Mouse (Mus musculus) left cerebral cortex, postnatal 25 days (tissue): ENCODE results near the gene Trim38. TPM values are rescaled to one million over a fixed set of nuclear protein-coding genes. Genes with fewer than 3 reads are reported as not detected.

Source experiments
- DNase-seq, 2 experiments: peaks; one replicate each; pipeline ENCODE4 v3.0.0; 2022; ENCODE audit warnings: low spot score in 2 of 2, mixed read lengths in 1 of 2
- intact Hi-C: fragments of 180-260 bp; cut with DNase I; formaldehyde crosslinking; loops from one replicate; pipeline ENCODE4 v1.15.1; 2025
- microRNA-seq, 2 experiments: library from miRNA; unstranded; fragments of <30 nt; microRNA quantifications; one replicate each; pipeline ENCODE4 v1.2.0; 2022
- total RNA-seq, 2 experiments: library from RNA; stranded (reverse); gene quantifications; 2 replicates each; pipeline ENCODE4 v1.2.3; 2021

Trim38 gene
- total RNA-seq, 2 experiments from 2014 or later: not detected

- intact Hi-C loops: no loop called here
- no peak for DNase-seq
These were observed 29.7 kb downstream of the Trim38 start for GRCm38 (mm10) chr13:23799405-23799804.

DNA sequence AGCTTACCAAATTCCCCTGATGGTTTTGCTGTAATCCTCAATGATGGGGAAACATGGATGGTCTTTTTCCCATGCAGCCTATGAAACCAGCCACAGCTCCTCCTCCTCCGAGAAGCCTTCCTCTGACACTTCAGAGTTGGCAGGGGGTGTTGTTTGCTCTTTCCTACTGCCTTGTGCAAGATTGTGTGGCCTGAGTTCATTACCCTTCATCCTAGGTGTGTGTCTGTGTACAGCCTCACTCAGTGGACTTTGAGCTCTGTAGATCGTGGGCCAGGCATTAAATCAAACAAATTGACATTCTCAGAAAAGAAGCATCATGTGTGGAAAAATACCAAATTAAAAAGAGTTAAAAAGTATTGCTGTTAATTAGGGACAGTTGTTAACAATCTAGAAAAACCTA is 34.8 kb downstream of the Trim38 start:
- DNase-seq: no peak
- intact Hi-C loops: no loop called here

- intact Hi-C loops: no loop called here
- no peak for DNase-seq
These were observed 36.8 kb downstream of the Trim38 start, which contains the start of gene Slc17a2 for GRCm38 (mm10) chr13:23806422-23807052. Gene Slc17a2, plus strand, starts transcription at chr13:23806993.

DNA sequence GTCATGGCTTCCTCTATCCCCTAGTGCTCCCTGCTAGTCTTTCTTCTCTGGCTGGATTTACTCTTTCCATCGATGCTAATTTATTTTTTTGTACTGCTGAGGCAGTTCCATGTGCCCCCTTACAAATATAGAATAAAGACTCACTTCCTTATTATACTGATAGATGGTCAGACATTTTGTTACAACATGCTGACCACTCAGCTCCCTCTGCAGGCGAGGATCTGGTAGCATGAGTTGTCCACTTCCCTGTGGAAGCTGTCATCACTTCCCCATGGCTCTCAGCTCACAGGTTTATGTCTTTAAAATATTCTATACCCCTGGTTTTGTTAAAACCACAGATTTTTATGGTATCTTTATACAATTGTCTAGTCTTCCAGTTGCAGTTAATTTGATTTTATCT is 46.4 kb downstream of the Trim38 start:
- DNase-seq: no peak
- intact Hi-C loops: no loop called here

GRCm38 (mm10) chr13:23820179-23820940 is 50.6 kb downstream of the Trim38 start:
- no peak for DNase-seq
- intact Hi-C loops: loop anchor here (10.0 kb wide), 1 partner anchor 274 kb away; no protein-coding TSS in a partner anchor

- DNase-seq: no peak
- intact Hi-C loops: loop anchor here (10.0 kb wide), 1 partner anchor 273 kb away; no protein-coding TSS in a partner anchor
These were observed 52.5 kb downstream of the Trim38 start for GRCm38 (mm10) chr13:23822213-23822612.

DNA sequence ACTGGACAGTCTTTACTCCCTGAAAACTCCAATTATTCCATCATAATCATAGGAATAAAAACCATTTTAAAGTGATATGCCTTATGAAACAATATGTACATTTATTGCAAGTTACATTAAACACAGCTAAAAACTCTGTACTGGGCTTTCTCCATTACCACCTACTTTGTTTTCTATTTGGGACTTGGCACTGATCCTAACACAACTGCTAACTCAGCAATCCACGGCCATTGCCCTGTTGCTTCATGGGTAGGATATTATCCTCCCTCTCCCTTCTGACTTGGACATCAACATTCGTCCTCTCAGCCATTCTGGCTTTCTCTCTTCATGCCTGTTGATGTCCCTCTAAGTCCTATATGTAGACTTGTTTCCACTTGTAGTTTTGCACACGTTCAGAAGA is 56.9 kb downstream of the Trim38 start:
- intact Hi-C loops: loop anchor here (10.0 kb wide), 1 partner anchor 268 kb away; no protein-coding TSS in a partner anchor
- DNase-seq: no peak

DNA sequence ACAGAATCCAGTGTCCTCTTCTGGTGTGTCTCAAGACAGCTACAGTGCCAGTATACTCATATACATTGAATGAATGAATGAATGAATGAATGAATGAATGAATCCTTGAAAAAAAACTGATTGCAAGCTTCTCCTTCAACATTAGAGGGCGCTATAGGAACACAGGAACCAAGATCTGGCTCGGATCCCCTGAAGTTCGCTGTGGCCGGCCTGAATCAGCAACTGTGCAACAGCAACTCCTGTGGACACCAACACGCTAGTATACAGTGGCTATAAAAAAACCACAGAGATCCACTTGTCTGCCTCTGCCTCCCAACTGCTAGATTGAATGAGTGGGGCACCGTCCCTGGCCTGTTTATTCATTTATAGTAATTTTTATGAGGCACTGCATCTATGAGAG is 63.3 kb downstream of the Trim38 start:
- peak; percentile 39 to 58 for DNase-seq
- intact Hi-C loops: loop anchor here (2.0 to 5.0 kb wide), 5 partner anchors 52 to 484 kb away; no protein-coding TSS in a partner anchor

DNA sequence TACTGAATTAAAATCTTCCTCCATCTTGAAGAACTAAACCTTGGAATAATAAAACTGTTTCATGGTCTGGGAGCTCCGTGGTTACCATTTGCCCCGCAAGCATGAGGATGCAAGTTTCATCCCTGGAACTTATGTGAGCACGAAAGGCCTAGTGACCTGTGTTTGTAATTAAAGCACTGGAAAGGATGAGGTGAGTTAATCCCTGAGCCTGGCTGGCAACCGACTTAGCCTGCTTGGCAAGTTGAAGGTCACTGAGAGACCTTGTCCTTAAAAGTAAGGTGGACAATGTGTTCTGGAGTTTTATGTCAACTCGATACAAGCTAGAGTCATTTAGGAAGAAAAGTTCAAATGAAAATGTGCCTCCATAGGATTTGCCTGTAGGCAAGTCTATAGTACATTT is 65.1 kb downstream of the Trim38 start:
- intact Hi-C loops: loop anchor here (5.0 kb wide), 3 partner anchors 182 to 482 kb away; no protein-coding TSS in a partner anchor
- no peak for DNase-seq

- no peak for DNase-seq
- intact Hi-C loops: no loop called here
These were observed 66.9 kb downstream of the Trim38 start for GRCm38 (mm10) chr13:23836630-23837029.

DNA sequence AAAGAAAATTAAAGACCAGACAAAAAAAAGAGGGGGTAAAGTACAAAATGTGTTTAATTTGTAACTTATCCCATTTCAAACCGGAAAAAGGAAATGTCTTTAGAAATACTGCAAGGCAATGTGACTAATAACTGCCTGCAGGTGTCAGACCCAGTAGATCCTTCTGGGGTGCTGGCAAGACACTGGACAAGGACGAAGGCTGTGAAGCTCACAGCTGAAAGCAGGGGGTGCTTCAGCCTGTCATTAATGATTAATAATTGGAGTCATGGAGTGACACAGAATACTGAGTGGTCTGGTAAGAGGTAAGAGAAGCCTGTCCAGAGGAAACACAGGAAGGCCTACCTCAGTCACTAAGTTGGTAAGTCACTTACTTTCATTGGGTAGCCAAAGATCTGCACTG is 69.6 kb downstream of the Trim38 start, which contains the start of gene Slc17a3:
TSS of gene Slc17a3 (plus strand) at position 127 of the 400 bp plus-strand sequence.
- no peak for DNase-seq
- intact Hi-C loops: no loop called here

Small RNA genes within 50 kb of the gene (microRNA-seq; reads per million reads assigned to microRNA genes)
- gene Gm44314: 0 reads per million in 2 experiments
- 0 reads per million in 2 experiments for gene Gm44484

Other genes with a start within 250 kb of the Trim38 start
- 100 to 1,000 TPM; 300 to 349 TPM for gene Hist1h4h, start 238.9 kb upstream of the Trim38 start, total RNA-seq
- 1 to 10 TPM; 1.6 to 3.9 TPM for gene Hist1h2af, start 236.0 kb upstream of the Trim38 start, total RNA-seq
- gene Hist1h3g, start 234.5 kb upstream of the Trim38 start, total RNA-seq: 1 to 10 TPM; 3.1 to 4.6 TPM
- gene Hist1h2bh, start 226.5 kb upstream of the Trim38 start, total RNA-seq: under 1 TPM; 0.57 to 0.87 TPM
- 10 to 100 TPM; 16.0 to 17.8 TPM for gene Hist1h3f, start 225.9 kb upstream of the Trim38 start, total RNA-seq
- gene Hist1h4f, start 218.3 kb upstream of the Trim38 start, total RNA-seq: 100 to 1,000 TPM; 160 to 188 TPM
- 1 to 10 TPM; 3.6 to 5.7 TPM for gene Hist1h1d, start 216.7 kb upstream of the Trim38 start, total RNA-seq
- gene Hist1h3e, start 207.5 kb upstream of the Trim38 start, total RNA-seq: 10 to 100 TPM; 41.7 to 46.6 TPM
- gene Hist1h2ae, start 198.7 kb upstream of the Trim38 start, total RNA-seq: 1 to 10 TPM; 5.0 to 6.6 TPM
- gene Hist1h2bg, start 198.5 kb upstream of the Trim38 start, total RNA-seq: 10 to 100 TPM; 82.4 to 88.3 TPM
- gene Hist1h2bf, start 195.7 kb upstream of the Trim38 start, total RNA-seq: 10 to 100 TPM; 25.7 to 29.4 TPM
- gene Hist1h2ad, start 195.5 kb upstream of the Trim38 start, total RNA-seq: 1 to 10 TPM; 9.0 to 9.1 TPM
- gene Hist1h3d, start 194.2 kb upstream of the Trim38 start, total RNA-seq: 10 to 100 TPM in 1 of 2 experiments, 1 to 10 TPM in 1; 7.2 to 10.5 TPM
- 100 to 1,000 TPM; 121 to 160 TPM for gene Hist1h4d, start 188.3 kb upstream of the Trim38 start, total RNA-seq
- gene Hist1h2be, start 148.8 kb upstream of the Trim38 start, total RNA-seq: 1 to 10 TPM; 7.4 to 7.7 TPM
- 10 to 100 TPM; 53.2 to 67.9 TPM for gene Hist1h1e, start 147.4 kb upstream of the Trim38 start, total RNA-seq
- 1 to 10 TPM; 2.1 to 2.4 TPM for gene Hist1h2ac, start 86.0 kb upstream of the Trim38 start, total RNA-seq
- gene Hist1h2bc, start 85.7 kb upstream of the Trim38 start, total RNA-seq: 10 to 100 TPM; 32.7 to 35.0 TPM
- gene Hist1h1t, start 74.1 kb upstream of the Trim38 start, total RNA-seq: not detected
- 100 to 1,000 TPM in 1 of 2 experiments, 10 to 100 TPM in 1; 94.8 to 129 TPM for gene Hist1h4c, start 71.5 kb upstream of the Trim38 start, total RNA-seq
- gene Hfe, start 59.1 kb upstream of the Trim38 start, total RNA-seq: 1 to 10 TPM; 3.1 to 3.7 TPM
- gene Hist1h1c, start 31.1 kb upstream of the Trim38 start, total RNA-seq: 10 to 100 TPM; 51.7 to 71.1 TPM
- gene Hist1h3c, start 24.3 kb upstream of the Trim38 start, total RNA-seq: 1 to 10 TPM; 1.9 to 2.6 TPM
- 10 to 100 TPM; 17.5 to 23.2 TPM for gene Hist1h2bb, start 23.2 kb upstream of the Trim38 start, total RNA-seq
- gene Hist1h2ab, start 18.8 kb upstream of the Trim38 start, total RNA-seq: 10 to 100 TPM; 27.5 to 31.4 TPM
- gene Hist1h3b, start 17.6 kb upstream of the Trim38 start, total RNA-seq: 10 to 100 TPM in 1 of 2 experiments, 1 to 10 TPM in 1; 9.3 to 14.5 TPM
- 10 to 100 TPM; 87.5 to 89.8 TPM for gene Hist1h4b, start 12.9 kb upstream of the Trim38 start, total RNA-seq
- 10 to 100 TPM; 47.0 to 58.8 TPM for gene Hist1h4a, start 8.7 kb upstream of the Trim38 start, total RNA-seq
- gene Hist1h3a, start 7.5 kb upstream of the Trim38 start, total RNA-seq: 10 to 100 TPM; 35.9 to 40.0 TPM
- gene Hist1h1a, start 6.2 kb upstream of the Trim38 start, total RNA-seq: 10 to 100 TPM; 18.2 to 29.1 TPM
- not detected for gene Slc17a2, start 37.1 kb downstream of the Trim38 start, total RNA-seq
- gene Slc17a3, start 69.5 kb downstream of the Trim38 start, total RNA-seq: under 1 TPM; 0.11 to 0.16 TPM
- gene Slc17a1, start 97.8 kb downstream of the Trim38 start, total RNA-seq: not detected
- gene Slc17a4, start 145.1 kb downstream of the Trim38 start, total RNA-seq: not detected
- not detected for gene Hist1h2ba, start 164.2 kb downstream of the Trim38 start, total RNA-seq
- gene Hist1h2aa, start 164.5 kb downstream of the Trim38 start, total RNA-seq: not detected
- gene Scgn, start 221.3 kb downstream of the Trim38 start, total RNA-seq: under 1 TPM; 0.41 to 0.55 TPM